Mouse (Mus musculus) layer of hippocampus, postnatal 25 days (tissue): ENCODE data around the gene Srp68. TPM values are rescaled to one million over a fixed set of nuclear protein-coding genes. Genes with fewer than 3 reads are reported as not detected.
"Not testable (repeated sequence)": the region's sequence is repeated elsewhere in the genome, so short reads cannot be mapped to it uniquely, and the experiment has no call there.

Experiments used
- DNase-seq, 2 experiments: peaks; one replicate each; pipeline ENCODE4 v3.0.0; 2022; ENCODE audit warnings: mixed read lengths in 2 of 2, low spot score in 1 of 2; ENCODE audit errors: extremely low spot score in 1 of 2
- total RNA-seq, 2 experiments: library from RNA; stranded (reverse); gene quantifications; 2 replicates each; pipeline ENCODE4 v1.2.3; 2021

The Srp68 gene
- total RNA-seq, 2 experiments from 2014 or later, result 61.5 to 61.7 TPM

GRCm38 (mm10) chr11:116283982-116284381 lies 10.0 kb upstream of the Srp68 start:
- no peak for DNase-seq

- DNase-seq, result no peak
These were observed 9.0 kb upstream of the Srp68 start for GRCm38 (mm10) chr11:116282912-116283521.

DNA sequence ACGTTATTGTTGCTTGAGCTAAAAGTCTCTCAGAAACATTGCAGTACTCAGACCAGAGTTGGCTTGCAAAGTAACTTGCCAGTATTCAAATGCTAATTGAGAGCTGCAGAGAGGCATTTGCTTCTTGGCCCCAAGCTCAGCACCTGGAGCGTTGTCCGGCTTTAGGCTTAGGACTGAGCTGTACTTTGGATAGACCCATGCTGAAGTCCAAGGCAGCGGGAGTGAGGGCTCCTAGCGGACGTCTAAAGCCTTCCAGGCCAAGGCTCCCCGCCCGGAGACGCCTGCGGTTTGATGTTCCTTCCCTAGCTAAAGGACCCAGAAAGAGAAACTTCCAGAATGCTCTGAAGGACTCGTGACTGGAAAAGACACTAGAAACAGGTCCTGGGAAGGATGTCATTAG lies 8.1 kb upstream of the Srp68 start:
- DNase-seq, result no peak

DNA sequence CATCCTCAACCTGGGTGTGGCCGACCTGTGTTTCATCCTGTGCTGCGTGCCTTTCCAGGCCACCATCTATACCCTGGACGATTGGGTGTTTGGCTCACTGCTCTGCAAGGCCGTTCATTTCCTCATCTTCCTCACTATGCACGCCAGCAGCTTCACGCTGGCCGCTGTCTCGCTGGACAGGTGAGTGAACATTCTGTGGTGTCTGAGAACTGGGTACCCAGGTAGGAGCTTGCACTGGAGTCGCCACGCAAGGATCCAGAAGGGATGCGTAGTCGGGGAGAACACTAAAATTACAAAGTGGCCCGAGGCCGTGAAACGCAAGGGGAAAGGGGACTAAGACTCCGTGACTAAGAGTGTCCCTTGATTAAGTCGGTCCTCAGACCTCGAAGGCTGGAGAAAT lies 7.7 kb upstream of the Srp68 start:
- no peak for DNase-seq

GRCm38 (mm10) chr11:116280751-116281663 lies 7.0 kb upstream of the Srp68 start, which contains the start of gene Galr2:
Gene Galr2 (plus strand): TSS chr11:116280939.
- no peak for DNase-seq

DNA sequence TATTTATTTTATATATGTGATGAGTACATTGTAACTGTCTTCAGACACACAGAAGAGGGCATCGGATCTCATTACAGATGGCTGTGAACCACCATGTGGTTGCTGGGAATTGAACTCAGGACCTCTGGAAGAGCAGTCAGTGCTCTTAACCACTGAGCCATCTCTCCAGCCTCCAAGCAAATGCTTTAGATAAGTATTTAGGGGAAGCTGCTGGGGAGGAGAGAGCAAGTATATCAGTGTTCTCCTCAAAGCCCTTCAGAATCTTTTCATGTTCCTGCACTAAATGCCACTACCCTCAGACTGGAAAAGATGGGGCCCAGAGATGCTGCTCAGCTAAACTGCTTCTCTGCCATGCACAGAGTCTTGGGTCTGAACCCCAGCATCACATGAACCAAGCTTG lies 3.2 kb upstream of the Srp68 start:
- DNase-seq, result not testable (repeated sequence)

GRCm38 (mm10) chr11:116273469-116274044 lies 460 bp downstream of the Srp68 start:
- DNase-seq, result no peak

DNA sequence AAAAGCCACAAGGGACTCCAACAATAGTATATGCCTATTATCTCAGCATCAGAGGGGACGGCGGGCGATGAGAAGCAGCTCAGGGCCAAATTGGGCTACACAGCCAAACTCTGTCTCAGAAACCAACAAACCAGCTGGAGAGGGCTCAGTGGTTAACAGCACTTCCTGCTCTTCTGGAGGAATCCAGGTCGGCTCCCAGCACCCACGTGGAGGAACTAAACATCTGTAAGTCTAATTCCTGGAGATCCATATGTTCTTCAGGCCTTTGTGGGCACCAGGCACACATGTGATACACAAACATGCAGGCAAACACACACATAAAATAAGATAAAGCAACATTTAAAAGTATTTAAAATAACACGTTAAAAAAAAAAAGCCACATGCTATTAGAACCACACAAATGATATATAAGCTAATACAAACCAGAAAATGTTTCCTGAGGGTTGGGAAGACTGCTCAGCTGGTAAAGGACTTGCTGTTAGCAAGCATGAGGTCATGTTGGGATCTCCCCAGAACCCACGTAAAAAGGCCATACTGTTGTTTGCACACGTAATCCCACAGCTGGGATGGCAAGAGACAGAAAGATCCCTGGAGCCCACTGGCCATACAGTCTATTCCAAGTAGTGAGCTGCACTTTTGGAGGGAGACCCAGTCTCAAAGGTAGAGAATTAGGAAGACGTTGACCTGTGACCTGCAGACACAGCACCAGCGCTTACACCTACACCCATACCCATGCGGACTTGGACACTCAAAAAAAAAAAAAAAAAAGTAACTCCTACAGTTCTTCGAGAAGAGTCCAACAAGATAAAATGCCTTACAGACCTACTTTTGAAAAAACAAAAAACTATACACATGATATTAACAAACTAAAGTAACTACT lies 1.2 kb downstream of the Srp68 start:
- no peak for DNase-seq

- DNase-seq, result no peak
These were observed 4.5 kb downstream of the Srp68 start for GRCm38 (mm10) chr11:116269560-116269959.

- no peak for DNase-seq
These were observed 5.7 kb downstream of the Srp68 start for GRCm38 (mm10) chr11:116268313-116268712.

DNA sequence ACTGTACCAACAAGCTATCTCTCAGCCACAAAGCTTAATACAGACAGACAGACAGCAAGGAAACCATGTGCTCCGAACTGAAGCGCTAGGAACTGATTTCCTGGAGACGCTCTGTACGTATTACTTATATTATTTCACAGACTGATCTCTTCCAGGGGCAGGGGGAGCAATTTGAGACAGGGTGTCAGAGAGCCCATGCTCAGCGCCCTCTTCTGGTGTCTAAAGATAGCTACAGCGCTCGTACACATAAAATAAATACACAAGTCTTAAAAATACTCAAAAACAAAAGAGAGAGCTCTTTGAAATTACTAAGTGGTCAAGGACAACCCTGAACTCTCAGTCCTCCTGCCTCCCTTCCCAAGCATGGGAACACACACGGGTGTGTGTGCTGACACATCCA lies 6.4 kb downstream of the Srp68 start:
- DNase-seq, result no peak

- DNase-seq, result no peak
These were observed 8.2 kb downstream of the Srp68 start for GRCm38 (mm10) chr11:116265850-116266249.

DNA sequence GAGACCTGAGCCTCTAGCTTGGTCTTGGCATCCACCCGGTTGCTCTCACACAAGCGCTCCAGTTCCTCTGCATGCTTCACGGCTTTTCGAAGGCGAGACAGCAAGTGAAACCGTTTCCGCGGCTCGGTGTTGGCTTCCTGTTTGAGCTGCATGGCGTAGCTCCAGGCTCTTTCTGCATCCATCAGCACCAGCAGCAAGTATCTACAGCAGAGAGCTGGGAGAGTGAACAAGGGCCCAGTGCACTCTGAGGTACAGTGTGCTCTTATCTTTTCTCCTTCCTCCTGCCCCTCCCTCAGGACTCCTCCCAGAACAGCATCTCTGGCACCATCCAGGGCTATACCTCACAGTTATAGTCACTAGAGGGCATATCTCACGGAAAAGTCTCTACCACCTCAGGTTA lies 8.7 kb downstream of the Srp68 start:
- DNase-seq, result no peak

DNA sequence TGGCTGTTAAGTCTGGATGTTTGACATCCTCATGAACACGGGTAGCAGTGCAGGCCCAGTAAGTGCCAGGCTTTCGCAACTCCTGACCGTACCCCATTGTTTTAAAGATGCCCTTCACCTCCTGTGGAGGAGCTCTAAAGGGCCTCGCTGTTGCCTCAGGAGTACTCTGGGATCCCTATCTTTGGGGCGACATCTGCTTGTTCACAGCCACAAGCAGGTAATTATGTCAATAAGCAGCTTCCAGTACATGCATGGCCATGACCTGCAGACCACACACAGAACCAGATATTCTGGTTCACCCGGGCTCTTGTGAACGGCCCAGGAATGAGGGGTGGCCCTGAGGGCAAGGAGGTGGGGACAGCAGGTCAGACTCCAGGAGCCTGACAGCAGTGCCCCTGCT lies 13.8 kb downstream of the Srp68 start:
- no peak for DNase-seq

DNA sequence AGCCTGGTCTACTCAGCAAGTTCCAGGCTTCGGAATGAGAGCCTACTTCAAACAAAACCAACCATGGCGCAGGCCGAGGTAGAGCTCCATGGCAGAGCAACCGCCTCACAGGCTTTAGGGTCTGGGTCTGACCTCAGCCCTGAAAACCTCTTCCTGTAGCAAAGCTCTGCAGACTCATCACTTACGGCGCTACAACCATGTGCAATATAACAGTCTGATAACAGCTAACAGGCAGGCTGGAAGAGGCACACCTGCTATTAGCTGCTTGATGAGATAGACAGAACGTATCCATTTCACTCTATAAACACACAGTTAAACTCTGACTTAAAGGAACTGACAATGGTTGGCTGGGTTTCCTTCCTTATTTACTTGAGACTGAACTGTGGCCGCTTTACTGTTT lies 14.6 kb downstream of the Srp68 start:
- DNase-seq, result no peak

DNA sequence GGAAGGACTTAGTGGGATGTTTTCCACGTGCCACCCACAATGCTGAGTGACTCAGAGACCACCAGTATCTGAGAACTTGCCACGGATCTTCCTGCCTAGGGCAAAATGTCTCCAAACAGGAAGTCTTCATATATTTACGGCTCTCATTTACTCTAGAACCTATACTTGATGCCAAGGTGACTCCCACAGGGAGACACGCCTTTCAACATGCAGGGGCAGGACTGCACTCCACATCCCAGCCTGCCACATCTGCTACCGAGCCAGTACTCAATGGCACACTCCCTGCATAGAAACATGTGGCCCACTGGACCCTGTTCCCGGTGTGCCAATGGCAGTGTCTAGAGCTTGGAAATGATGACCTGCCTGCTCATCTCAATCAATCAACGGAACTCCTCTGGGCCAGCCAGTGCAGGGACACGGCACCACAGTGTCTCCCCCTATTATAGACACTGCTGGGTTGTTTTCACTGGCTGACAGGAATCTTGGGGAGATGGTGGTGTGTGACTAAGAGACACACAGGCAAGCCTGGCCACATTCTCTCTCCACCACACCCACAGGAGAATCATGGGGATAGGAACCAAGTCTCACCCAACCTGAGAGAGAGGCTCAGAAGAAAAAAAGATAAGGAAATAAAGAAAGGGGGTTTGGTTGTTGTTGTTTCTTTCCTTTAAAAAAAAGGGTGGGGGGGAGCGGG lies 17.9 kb downstream of the Srp68 start:
- DNase-seq, result no peak

- no peak for DNase-seq
These were observed 18.7 kb downstream of the Srp68 start for GRCm38 (mm10) chr11:116255090-116255981.

DNA sequence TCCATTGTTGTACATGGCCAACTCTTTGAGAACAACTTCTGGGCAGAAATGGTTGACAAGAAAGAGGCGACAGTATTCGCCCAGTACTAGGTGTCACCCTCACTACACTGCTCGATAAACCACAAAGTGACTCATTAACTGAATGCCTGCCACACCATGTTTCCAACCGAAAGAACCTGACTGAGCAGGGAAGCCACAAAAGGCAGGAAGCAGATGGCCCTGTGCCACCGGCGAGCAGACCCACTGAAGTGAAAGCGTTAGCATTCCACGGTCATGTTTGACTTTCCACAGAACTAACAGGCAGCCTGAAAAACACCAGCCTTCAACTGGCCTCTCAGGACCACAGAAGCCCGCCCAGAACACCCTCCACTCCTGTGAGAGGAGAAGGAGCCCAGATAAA lies 19.4 kb downstream of the Srp68 start:
- no peak for DNase-seq

DNA sequence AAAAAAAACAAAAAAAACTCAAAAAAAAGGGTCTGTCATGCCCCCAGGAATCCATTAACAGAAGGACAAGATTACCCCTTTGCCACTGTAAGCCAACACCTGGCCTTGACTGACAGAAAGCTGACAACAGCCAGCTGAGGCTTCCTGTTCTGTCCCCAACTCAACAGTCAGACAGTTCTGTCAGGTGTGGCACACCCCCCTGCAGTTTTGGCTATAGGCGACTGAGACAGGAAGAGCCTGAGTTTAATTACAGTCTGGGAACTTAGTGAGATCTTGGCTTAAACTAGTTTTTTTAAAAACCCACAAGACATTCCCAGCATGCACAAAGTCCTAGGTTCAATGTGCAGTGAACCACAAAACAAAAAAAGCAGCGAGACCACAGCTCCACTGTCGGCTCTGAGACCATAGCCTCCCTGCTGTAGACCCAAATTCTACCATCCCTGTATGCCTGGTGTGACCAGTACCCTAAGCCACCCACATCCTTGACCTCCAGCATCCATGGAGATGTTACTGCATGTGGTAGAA lies 20.9 kb downstream of the Srp68 start:
- no peak for DNase-seq
